Mouse (Mus musculus): ENCODE measurements around the gene 6430531B16Rik. TPM values are rescaled to one million over a fixed set of nuclear protein-coding genes. Genes with fewer than 3 reads are reported as not detected.

Gene 6430531B16Rik
- total and polyA plus RNA-seq, 2 experiments from 2014 or later, result 0.23 TPM; not detected in 1

GRCm38 (mm10) chr7:139992406-139992805 lies 13.9 kb upstream of the 6430531B16Rik start, which contains the start of gene Adam8:
Gene Adam8, minus strand, starts transcription at chr7:139992562.
- H3K9ac ChIP-seq (replicated peaks; ENCODE audit: low read depth, low read length), result no peak within 1 kb of the TSS
- TF ChIP-seq CTCF (IDR thresholded peaks at IDR 0.05; ENCODE audit: low read depth), result no peak
- TF ChIP-seq EP300 (IDR thresholded peaks at IDR 0.05; ENCODE audit: low read depth), result no peak
- DNase-seq (ENCODE audit: low spot score) (no peak), ATAC-seq (ENCODE audit: insufficient read depth, low read depth) (no peak)
- H3K4me2 ChIP-seq (ENCODE audit: low read depth, low read length), result no peak within 1 kb of the TSS
- H3K4me3 ChIP-seq (ENCODE audit: low read depth, low read length), result no peak within 1 kb of the TSS
- no peaks in the 10 kb centered on the region for H3K27me3 ChIP-seq (ENCODE audit: control insufficient read depth, insufficient read depth, low read length)
- no peaks in the 10 kb centered on the region for H3K9me3 ChIP-seq (replicated peaks; ENCODE audit: control insufficient read depth, low read length)
- no peak within 1 kb of the TSS for H3K27ac ChIP-seq (ENCODE audit: low read depth)
- H3K4me1 ChIP-seq (ENCODE audit: control insufficient read depth, insufficient read depth), result no peaks in the 10 kb centered on the region
- WGBS, result 25% methylated on average over 7 of the region's 7 CpGs
- H3K36me3 ChIP-seq (replicated peaks; ENCODE audit: control insufficient read depth, insufficient read depth, low read length), result peaks cover 25% of the 10 kb centered on the region

GRCm38 (mm10) chr7:139990864-139991394 lies 12.4 kb upstream of the 6430531B16Rik start:
- Histone ChIP-seq H3K9ac (replicated peaks; ENCODE audit: low read depth, low read length) (no peak overlapping the region), H3K27ac (ENCODE audit: low read depth) (no peak overlapping the region), H3K27me3 (ENCODE audit: control insufficient read depth, insufficient read depth, low read length) (no peaks in the 10 kb centered on the region), H3K9me3 (replicated peaks; ENCODE audit: control insufficient read depth, low read length) (no peaks in the 10 kb centered on the region), H3K4me1 (ENCODE audit: control insufficient read depth, insufficient read depth) (no peaks in the 10 kb centered on the region), H3K4me3 (ENCODE audit: low read depth, low read length) (no peak overlapping the region), H3K4me2 (ENCODE audit: low read depth, low read length) (no peak overlapping the region), H3K36me3 (replicated peaks; ENCODE audit: control insufficient read depth, insufficient read depth, low read length) (peaks cover 11% of the 10 kb centered on the region)
- WGBS, result 61% methylated on average over 8 of the region's 8 CpGs
- no peak for DNase-seq (ENCODE audit: low spot score)
- ATAC-seq (ENCODE audit: insufficient read depth, low read depth), result no peak
- TF ChIP-seq CTCF (IDR thresholded peaks at IDR 0.05; ENCODE audit: low read depth), result no peak
- no peak for TF ChIP-seq EP300 (IDR thresholded peaks at IDR 0.05; ENCODE audit: low read depth)

DNA sequence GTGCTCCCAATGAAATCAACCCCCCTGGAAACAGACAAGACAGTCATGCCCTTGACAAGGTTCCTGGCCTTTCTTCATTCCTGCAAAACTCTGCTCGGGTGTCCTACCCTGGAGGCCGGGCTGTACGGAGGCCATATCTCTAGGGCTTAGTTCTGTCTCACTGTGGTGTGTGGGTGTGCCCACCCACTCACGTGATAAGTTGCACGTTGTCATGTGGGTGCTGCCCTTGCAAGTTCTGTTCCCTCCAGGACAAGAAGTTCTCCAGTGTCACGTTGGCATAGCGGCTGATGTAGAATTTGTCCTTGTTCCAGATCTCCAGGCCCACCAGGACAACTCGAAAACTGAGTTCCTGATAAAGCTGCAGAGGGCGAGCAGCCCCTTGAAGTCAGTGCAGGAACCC lies 9.7 kb upstream of the 6430531B16Rik start:
- Histone ChIP-seq H3K27me3 (ENCODE audit: control insufficient read depth, insufficient read depth, low read length) (no peaks in the 10 kb centered on the region), H3K4me1 (ENCODE audit: control insufficient read depth, insufficient read depth) (no peaks in the 10 kb centered on the region), H3K9me3 (replicated peaks; ENCODE audit: control insufficient read depth, low read length) (no peaks in the 10 kb centered on the region), H3K27ac (ENCODE audit: low read depth) (no peak overlapping the region), H3K36me3 (replicated peaks; ENCODE audit: control insufficient read depth, insufficient read depth, low read length) (no peaks in the 10 kb centered on the region), H3K4me2 (ENCODE audit: low read depth, low read length) (no peak overlapping the region), H3K4me3 (ENCODE audit: low read depth, low read length) (no peak overlapping the region), H3K9ac (replicated peaks; ENCODE audit: low read depth, low read length) (no peak overlapping the region)
- no peak for ATAC-seq (ENCODE audit: insufficient read depth, low read depth)
- DNase-seq (ENCODE audit: low spot score), result no peak
- no peak for TF ChIP-seq EP300 (IDR thresholded peaks at IDR 0.05; ENCODE audit: low read depth)
- WGBS, result 58% methylated on average over 9 of the region's 9 CpGs

GRCm38 (mm10) chr7:139984505-139984904 lies 6.0 kb upstream of the 6430531B16Rik start:
- TF ChIP-seq CTCF (IDR thresholded peaks at IDR 0.05; ENCODE audit: low read depth) (no peak), EP300 (IDR thresholded peaks at IDR 0.05; ENCODE audit: low read depth) (no peak)
- H3K4me1 ChIP-seq (ENCODE audit: control insufficient read depth, insufficient read depth), result no peaks in the 10 kb centered on the region
- no peak overlapping the region for H3K27ac ChIP-seq (ENCODE audit: low read depth)
- WGBS, result 92% methylated on average over 11 of the region's 11 CpGs
- no peak for DNase-seq (ENCODE audit: low spot score)
- no peak overlapping the region for H3K4me2 ChIP-seq (ENCODE audit: low read depth, low read length)
- H3K9ac ChIP-seq (replicated peaks; ENCODE audit: low read depth, low read length), result no peak overlapping the region
- no peaks in the 10 kb centered on the region for H3K9me3 ChIP-seq (replicated peaks; ENCODE audit: control insufficient read depth, low read length)
- H3K27me3 ChIP-seq (ENCODE audit: control insufficient read depth, insufficient read depth, low read length), result no peaks in the 10 kb centered on the region
- no peaks in the 10 kb centered on the region for H3K36me3 ChIP-seq (replicated peaks; ENCODE audit: control insufficient read depth, insufficient read depth, low read length)
- ATAC-seq (ENCODE audit: insufficient read depth, low read depth), result no peak
- no peak overlapping the region for H3K4me3 ChIP-seq (ENCODE audit: low read depth, low read length)

DNA sequence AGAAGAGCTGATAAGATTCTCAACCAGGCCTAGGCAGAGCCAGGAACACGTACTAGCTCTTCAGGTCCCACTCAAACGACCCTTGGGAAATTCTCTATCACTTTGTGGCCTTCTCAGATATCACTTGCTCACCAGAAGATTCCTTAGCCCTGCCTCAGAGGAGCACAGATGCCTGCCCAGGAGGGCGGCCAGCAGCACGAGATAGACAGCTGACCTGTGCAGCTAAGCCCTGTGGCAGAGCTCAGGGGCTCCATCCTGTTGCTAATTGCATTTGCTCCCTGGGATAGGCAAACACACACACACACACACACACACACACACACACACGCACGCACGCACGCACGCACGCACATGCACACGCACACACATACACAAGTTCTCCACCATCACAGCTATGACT lies 3.5 kb upstream of the 6430531B16Rik start:
- Histone ChIP-seq H3K27ac (ENCODE audit: low read depth) (no peak overlapping the region), H3K36me3 (replicated peaks; ENCODE audit: control insufficient read depth, insufficient read depth, low read length) (no peaks in the 10 kb centered on the region), H3K9ac (replicated peaks; ENCODE audit: low read depth, low read length) (no peak overlapping the region), H3K4me1 (ENCODE audit: control insufficient read depth, insufficient read depth) (peaks cover 12% of the 10 kb centered on the region), H3K4me2 (ENCODE audit: low read depth, low read length) (no peak overlapping the region), H3K9me3 (replicated peaks; ENCODE audit: control insufficient read depth, low read length) (no peaks in the 10 kb centered on the region), H3K4me3 (ENCODE audit: low read depth, low read length) (no peak overlapping the region), H3K27me3 (ENCODE audit: control insufficient read depth, insufficient read depth, low read length) (no peaks in the 10 kb centered on the region)
- no peak for TF ChIP-seq CTCF (IDR thresholded peaks at IDR 0.05; ENCODE audit: low read depth)
- no peak for TF ChIP-seq EP300 (IDR thresholded peaks at IDR 0.05; ENCODE audit: low read depth)
- DNase-seq (ENCODE audit: low spot score), result no peak
- WGBS, result 69% methylated on average over 11 of the region's 11 CpGs
- no peak for ATAC-seq (ENCODE audit: insufficient read depth, low read depth)

- no peak overlapping the region for H3K4me3 ChIP-seq (ENCODE audit: low read depth, low read length)
- H3K4me2 ChIP-seq (ENCODE audit: low read depth, low read length), result no peak overlapping the region
- H3K36me3 ChIP-seq (replicated peaks; ENCODE audit: control insufficient read depth, insufficient read depth, low read length), result no peaks in the 10 kb centered on the region
- DNase-seq (ENCODE audit: low spot score) (no peak), ATAC-seq (ENCODE audit: insufficient read depth, low read depth) (no peak)
- 47% methylated on average over 3 of the region's 3 CpGs for WGBS
- H3K9ac ChIP-seq (replicated peaks; ENCODE audit: low read depth, low read length), result no peak overlapping the region
- no peak for TF ChIP-seq CTCF (IDR thresholded peaks at IDR 0.05; ENCODE audit: low read depth)
- TF ChIP-seq EP300 (IDR thresholded peaks at IDR 0.05; ENCODE audit: low read depth), result no peak
- H3K4me1 ChIP-seq (ENCODE audit: control insufficient read depth, insufficient read depth), result peaks cover 12% of the 10 kb centered on the region
- no peaks in the 10 kb centered on the region for H3K9me3 ChIP-seq (replicated peaks; ENCODE audit: control insufficient read depth, low read length)
- no peak overlapping the region for H3K27ac ChIP-seq (ENCODE audit: low read depth)
- no peaks in the 10 kb centered on the region for H3K27me3 ChIP-seq (ENCODE audit: control insufficient read depth, insufficient read depth, low read length)
Observed at GRCm38 (mm10) chr7:139980778-139981177, 2.2 kb upstream of the 6430531B16Rik start.
